Comparison of ENCODE assay signal across 31 mouse cellular contexts in the genomic region with DNA sequence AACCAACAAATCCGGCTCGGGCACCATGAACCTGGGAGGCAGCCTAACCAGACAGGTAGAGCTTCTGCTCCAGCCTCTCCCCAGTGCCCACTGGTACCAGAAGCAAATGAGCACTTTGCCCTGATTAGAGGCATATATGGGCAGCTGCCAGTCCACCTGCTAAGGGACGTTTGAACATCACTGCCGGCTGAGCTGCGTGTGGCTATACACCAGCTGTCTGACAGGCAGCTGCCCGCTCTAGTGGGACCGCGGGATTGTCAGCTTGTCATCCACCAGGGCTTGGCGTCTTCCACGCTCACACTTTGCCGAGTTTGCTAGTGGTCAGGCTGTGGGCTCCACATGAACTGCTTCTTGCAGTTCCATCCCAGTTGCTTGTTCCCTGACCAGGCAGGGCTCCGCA.
"Had no signal": no experiment of that assay in that cellular context is flagged by ENCODE, and none has a peak within 500 bp of the region (broad histone marks: within the 10 kb centered on the region; RNA-seq: fewer than 3 reads in every experiment).

No protein-coding gene starts in this region.

- H3K27me3 ChIP-seq: limb, embryonic 12.5 days; limb, embryonic 15.5 days; liver, embryonic 12.5 days; liver, embryonic 13.5 days; liver, embryonic 15.5 days; lung, embryonic 15.5 days; megakaryocyte, embryonic 14.5 days; midbrain, embryonic 12.5 days; midbrain, embryonic 13.5 days; midbrain, embryonic 15.5 days; neural tube, embryonic 12.5 days had no signal

- DNase-seq: left cerebral cortex, postnatal 4 days; liver; liver, embryonic 13.5 days; liver, postnatal 0 days; lung, adult 18-20 months; lung, adult 2 months; lung, embryonic 14.5 days; lung, postnatal 10 days; lung, postnatal 14 days; lung, postnatal 36 days; lung, postnatal 4 days; midbrain, embryonic 14.5 days had no signal

- ATAC-seq: liver, embryonic 12.5 days; liver, postnatal 0 days; lung, postnatal 0 days; midbrain, embryonic 13.5 days; midbrain, embryonic 15.5 days; midbrain, embryonic 16.5 days had no signal

- H3K27ac ChIP-seq: limb, embryonic 10.5 days; limb, embryonic 12.5 days; limb, embryonic 13.5 days; limb, embryonic 15.5 days; liver, embryonic 12.5 days; liver, embryonic 13.5 days; liver, embryonic 14.5 days; liver, embryonic 15.5 days; lung, embryonic 15.5 days; macrophage; midbrain, embryonic 10.5 days; midbrain, embryonic 12.5 days; midbrain, embryonic 13.5 days; midbrain, embryonic 15.5 days; neural tube, embryonic 12.5 days had no signal

- H3K4me3 ChIP-seq: limb, embryonic 10.5 days; limb, embryonic 12.5 days; limb, embryonic 13.5 days; limb, embryonic 15.5 days; liver, embryonic 12.5 days; liver, embryonic 13.5 days; liver, embryonic 15.5 days; lung, embryonic 15.5 days; megakaryocyte, embryonic 14.5 days; midbrain, embryonic 10.5 days; midbrain, embryonic 12.5 days; midbrain, embryonic 13.5 days; midbrain, embryonic 15.5 days; neural tube, embryonic 12.5 days had no signal

- H3K4me2 ChIP-seq: limb, embryonic 12.5 days; limb, embryonic 13.5 days; limb, embryonic 15.5 days; liver, embryonic 11.5 days; liver, embryonic 12.5 days; liver, embryonic 13.5 days; liver, embryonic 15.5 days; lung, embryonic 14.5 days; lung, embryonic 15.5 days; midbrain, embryonic 11.5 days; midbrain, embryonic 12.5 days; midbrain, embryonic 13.5 days; midbrain, embryonic 15.5 days; neural tube, embryonic 12.5 days had no signal
